Mouse (Mus musculus): Measurements from ENCODE around the gene Wsb2.

GRCm38 (mm10) chr5:117313420-117313819, 43.7 kb upstream of the Wsb2 start:
- TF ChIP-seq POLR2A (IDR thresholded peaks at IDR 0.05; ENCODE audit: low read depth, low read length) (no peak), CTCF (IDR thresholded peaks at IDR 0.05; ENCODE audit: extremely low read depth, insufficient read depth, insufficient read length, insufficient replicate concordance) (no peak)
